21 mouse cellular contexts compared by ENCODE assay signal in genomic region chr7:78157946-78158345, GRCm38 (mm10).
DNase-seq lines count a peak whose midpoint lies in the region; ATAC-seq lines count a peak whose summit lies in the region.
"Had no signal": no experiment of that assay in that cellular context is flagged by ENCODE, and none has a peak within 500 bp of the region (broad histone marks: within the 10 kb centered on the region; RNA-seq: fewer than 3 reads in every experiment).

No protein-coding gene starts in this region.

- peak; percentile 52 for DNase-seq in kidney, adult 11 months
- DNase-seq in NIH3T3 (ENCODE audit: low read depth), result peak; percentile 2
- peak; percentile 65 for DNase-seq in kidney, adult 9 months
- DNase-seq in kidney, postnatal 36 days, result peak; percentile 41 to 65
- no peak for DNase-seq in thymus, adult 18-20 months
- DNase-seq: adrenal gland, postnatal 25 days; cerebellum, adult 18-20 months; embryo, embryonic 11 days; gastrocnemius, postnatal 36 days; heart, adult 11 months; heart, postnatal 4 days had no signal

- ATAC-seq in kidney, embryonic 15.5 days (replicated peaks; ENCODE audit: low FRiP score), result no peak
- ATAC-seq in forebrain, embryonic 13.5 days, result no peak
- ATAC-seq: forebrain, embryonic 15.5 days; hindbrain, embryonic 16.5 days had no signal

- H3K27ac ChIP-seq in kidney, embryonic 15.5 days, result no peak overlapping the region
- no peak overlapping the region for H3K27ac ChIP-seq in forebrain, embryonic 13.5 days
- H3K27ac ChIP-seq: embryonic facial prominence, embryonic 15.5 days; forebrain, embryonic 10.5 days; forebrain, embryonic 15.5 days; heart, embryonic 13.5 days; hindbrain, embryonic 12.5 days had no signal

- no peaks in the 10 kb centered on the region for H3K36me3 ChIP-seq in kidney, embryonic 15.5 days
- H3K36me3 ChIP-seq in forebrain, embryonic 13.5 days (ENCODE audit: poor library complexity, severe bottlenecking), result no peaks in the 10 kb centered on the region
- H3K36me3 ChIP-seq: embryonic facial prominence, embryonic 15.5 days; forebrain, embryonic 10.5 days; forebrain, embryonic 15.5 days; heart, embryonic 13.5 days; hindbrain, embryonic 12.5 days had no signal

- no peak overlapping the region for H3K9ac ChIP-seq in kidney, embryonic 15.5 days
- no peak overlapping the region for H3K9ac ChIP-seq in forebrain, embryonic 13.5 days
- H3K9ac ChIP-seq: embryonic facial prominence, embryonic 15.5 days; forebrain, embryonic 15.5 days; heart, embryonic 13.5 days; hindbrain, embryonic 12.5 days had no signal

- H3K27me3 ChIP-seq in kidney, embryonic 15.5 days, result no peaks in the 10 kb centered on the region
- H3K27me3 ChIP-seq in forebrain, embryonic 13.5 days, result no peaks in the 10 kb centered on the region
- H3K27me3 ChIP-seq: CH12.LX; embryonic facial prominence, embryonic 15.5 days; forebrain, embryonic 15.5 days; heart, embryonic 13.5 days; hindbrain, embryonic 12.5 days had no signal

- H3K4me3 ChIP-seq in kidney, embryonic 15.5 days (replicated peaks), result no peak overlapping the region
- no peak overlapping the region for H3K4me3 ChIP-seq in forebrain, embryonic 13.5 days
- H3K4me3 ChIP-seq: embryonic facial prominence, embryonic 15.5 days; erythroblast, embryonic 14.5 days; forebrain, embryonic 10.5 days; forebrain, embryonic 15.5 days; heart, embryonic 13.5 days; hindbrain, embryonic 12.5 days had no signal

- no peaks in the 10 kb centered on the region for H3K9me3 ChIP-seq in kidney, embryonic 15.5 days (replicated peaks)
- H3K9me3 ChIP-seq in forebrain, embryonic 13.5 days (replicated peaks), result no peaks in the 10 kb centered on the region
- H3K9me3 ChIP-seq: embryonic facial prominence, embryonic 15.5 days; forebrain, embryonic 10.5 days; forebrain, embryonic 15.5 days; heart, embryonic 13.5 days; hindbrain, embryonic 12.5 days had no signal

- no peaks in the 10 kb centered on the region for H3K4me1 ChIP-seq in kidney, embryonic 15.5 days
- H3K4me1 ChIP-seq in forebrain, embryonic 13.5 days, result no peaks in the 10 kb centered on the region; the same call in 1 of the 2 replicates
- H3K4me1 ChIP-seq: embryonic facial prominence, embryonic 15.5 days; forebrain, embryonic 10.5 days; forebrain, embryonic 15.5 days; heart, embryonic 13.5 days; hindbrain, embryonic 12.5 days had no signal

- no peak overlapping the region for H3K4me2 ChIP-seq in kidney, embryonic 15.5 days
- H3K4me2 ChIP-seq in forebrain, embryonic 13.5 days, result no peak overlapping the region
- H3K4me2 ChIP-seq: embryonic facial prominence, embryonic 15.5 days; forebrain, embryonic 15.5 days; heart, embryonic 13.5 days; hindbrain, embryonic 12.5 days had no signal

- WGBS in kidney, embryonic 15.5 days, result 75% methylated on average over 2 of the region's 2 CpGs
- 95% methylated on average over 2 of the region's 2 CpGs for WGBS in forebrain, embryonic 13.5 days

Comparison
In these comparisons a context has a peak if more than half of its experiments do, and no peak if none do; other contexts are left out.
1. DNase-seq: peak in kidney, adult 11 months (single experiment), NIH3T3 (single experiment), kidney, adult 9 months (single experiment) and kidney, postnatal 36 days (2 of 2); none in thymus, adult 18-20 months (0 of 2).